Mouse (Mus musculus): ENCODE measurements around the gene Olfr118.

DNA sequence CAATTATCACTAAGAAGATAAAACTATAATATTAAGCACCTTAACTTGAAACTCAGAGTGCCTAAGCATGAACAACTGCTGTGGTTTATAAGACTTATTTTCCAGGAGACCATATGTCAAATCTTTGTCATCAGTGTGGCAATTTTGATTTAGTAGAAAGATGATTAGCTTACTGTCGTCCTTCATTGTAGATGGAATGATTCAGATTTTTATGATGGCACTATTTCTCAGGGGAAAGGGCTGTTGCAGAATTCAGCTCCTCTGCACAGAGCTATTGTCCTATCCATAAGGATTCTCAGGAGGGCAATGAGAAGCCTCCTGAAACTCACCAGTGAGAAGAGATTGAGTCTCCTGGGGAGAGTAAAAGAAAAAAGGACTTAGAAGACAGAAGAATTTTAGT, 54.7 kb downstream of the Olfr118 start, which contains the start of gene Olfr120:
- no peak for TF ChIP-seq POLR2A (IDR thresholded peaks at IDR 0.05; ENCODE audit: insufficient read depth, low read depth, low read length)
- TF ChIP-seq CTCF (IDR thresholded peaks at IDR 0.05; ENCODE audit: insufficient read depth, low read depth, low read length), result no peak
